Comparison of ENCODE assay signal across 8 mouse cellular contexts in genomic region chr9:121347981-121348380, GRCm38 (mm10). TPM values are rescaled to one million over a fixed set of nuclear protein-coding genes. Genes with fewer than 3 reads are reported as not detected.
DNase-seq lines count a peak whose midpoint lies in the region; ATAC-seq and TF ChIP-seq lines count a peak whose summit lies in the region.

No protein-coding gene starts in this region.

- peaks cover 49% of the 10 kb centered on the region for H3K4me1 ChIP-seq in cerebellum, adult 2 months (ENCODE audit: control insufficient read depth, insufficient read depth, low read length)
- H3K4me1 ChIP-seq in hindbrain, embryonic 15.5 days (replicated peaks), result peaks cover 55% of the 10 kb centered on the region
- peaks cover 58% of the 10 kb centered on the region for H3K4me1 ChIP-seq in lung, embryonic 15.5 days
- peaks cover 16% of the 10 kb centered on the region for H3K4me1 ChIP-seq in stomach, postnatal 0 days (replicated peaks; ENCODE audit: control insufficient read depth, insufficient read depth)

- TF ChIP-seq EP300 in stomach, postnatal 0 days (optimal IDR thresholded peaks at IDR 0.05), result no peak

- no peaks in the 10 kb centered on the region for H3K36me3 ChIP-seq in hindbrain, embryonic 15.5 days
- no peaks in the 10 kb centered on the region for H3K36me3 ChIP-seq in lung, embryonic 15.5 days
- no peaks in the 10 kb centered on the region for H3K36me3 ChIP-seq in stomach, postnatal 0 days (ENCODE audit: control insufficient read depth, insufficient read depth, low read length)

- no peak overlapping the region for H3K9ac ChIP-seq in hindbrain, embryonic 15.5 days
- H3K9ac ChIP-seq in lung, embryonic 15.5 days, result peak overlapping the region; percentile 36
- peak overlapping the region; percentile 51 for H3K9ac ChIP-seq in stomach, postnatal 0 days (ENCODE audit: low read length)

- no peaks in the 10 kb centered on the region for H3K9me3 ChIP-seq in hindbrain, embryonic 15.5 days
- no peaks in the 10 kb centered on the region for H3K9me3 ChIP-seq in lung, embryonic 15.5 days
- H3K9me3 ChIP-seq in stomach, postnatal 0 days (ENCODE audit: control insufficient read depth, low read length), result no peaks in the 10 kb centered on the region

- peak overlapping the region; percentile 83 for H3K27ac ChIP-seq in cerebellum, adult 2 months (ENCODE audit: insufficient read depth, low read length)
- H3K27ac ChIP-seq in hindbrain, embryonic 15.5 days (replicated peaks), result peak overlapping the region; percentile 80
- peak overlapping the region; percentile 94 for H3K27ac ChIP-seq in lung, embryonic 15.5 days
- H3K27ac ChIP-seq in stomach, postnatal 0 days (replicated peaks), result peak overlapping the region; percentile 89

- no peaks in the 10 kb centered on the region for H3K27me3 ChIP-seq in cerebellum, adult 2 months (ENCODE audit: control insufficient read depth, insufficient read depth, low read length)
- no peaks in the 10 kb centered on the region for H3K27me3 ChIP-seq in hindbrain, embryonic 15.5 days
- no peaks in the 10 kb centered on the region for H3K27me3 ChIP-seq in lung, embryonic 15.5 days
- H3K27me3 ChIP-seq in stomach, postnatal 0 days (ENCODE audit: control insufficient read depth, insufficient read depth, low read length), result no peaks in the 10 kb centered on the region

- TF ChIP-seq CTCF in cerebellum, adult 2 months (IDR thresholded peaks at IDR 0.05; ENCODE audit: borderline replicate concordance, insufficient read depth, low read depth, low read length), result no peak
- peak; percentile 6; the same call in 1 of the 2 replicates for TF ChIP-seq CTCF in stomach, postnatal 0 days (IDR thresholded peaks at IDR 0.05; ENCODE audit: low read depth)

- no peak overlapping the region for H3K4me2 ChIP-seq in hindbrain, embryonic 15.5 days
- peak overlapping the region; percentile 42 for H3K4me2 ChIP-seq in lung, embryonic 15.5 days
- peak overlapping the region; percentile 23; the same call in 1 of the 2 replicates for H3K4me2 ChIP-seq in stomach, postnatal 0 days (replicated peaks; ENCODE audit: low read depth)

- no peak overlapping the region for H3K4me3 ChIP-seq in cerebellum, adult 2 months (replicated peaks; ENCODE audit: insufficient read depth, low read depth, low read length)
- no peak overlapping the region for H3K4me3 ChIP-seq in hindbrain, embryonic 15.5 days
- no peak overlapping the region for H3K4me3 ChIP-seq in lung, embryonic 15.5 days
- H3K4me3 ChIP-seq in stomach, postnatal 0 days (ENCODE audit: low read depth, low read length), result no peak overlapping the region

- TF ChIP-seq POLR2A in cerebellum, adult 2 months (IDR thresholded peaks at IDR 0.05; ENCODE audit: borderline replicate concordance, insufficient read depth, low read length), result no peak

- DNase-seq in adrenal gland, adult 2 months, result peak; percentile 56
- DNase-seq in adrenal gland, postnatal 14 days, result no peak
- peak; percentile 68 to 80 for DNase-seq in cerebellum, adult 2 months
- peak; percentile 67 for DNase-seq in gastrocnemius, postnatal 10 days
- no peak for DNase-seq in stomach, postnatal 0 days (ENCODE audit: low spot score)
- DNase-seq in adrenal gland, adult 18-20 months (ENCODE audit: low spot score in 2 of 2), result no peak

- no peak for ATAC-seq in hindbrain, embryonic 15.5 days (ENCODE audit: low FRiP score, low read depth)
- no peak for ATAC-seq in lung, embryonic 15.5 days (ENCODE audit: borderline replicate concordance, extremely low read depth, low FRiP score, low TSS enrichment)
- ATAC-seq in stomach, postnatal 0 days (ENCODE audit: low FRiP score, low TSS enrichment), result no peak

- 30% methylated on average over 10 of the region's 10 CpGs for WGBS in cerebellum, adult 2 months
- 36% methylated on average over 10 of the region's 10 CpGs for WGBS in hindbrain, embryonic 15.5 days
- WGBS in lung, embryonic 15.5 days, result 24% methylated on average over 10 of the region's 10 CpGs
- 19% methylated on average over 10 of the region's 10 CpGs for WGBS in stomach, postnatal 0 days

RNA-seq across cellular contexts. Expression of gene Trak1, which starts 50.7 kb away (rescaled TPM):
- 10 to 100 TPM; 67.8 to 83.7 TPM for total RNA-seq in adrenal gland, adult 2 months (2021)
- polyA plus RNA-seq in adrenal gland, adult 2 months (2012; rRNA removed), result 52.2 and 52.3 TPM in 2 replicates
- total RNA-seq in adrenal gland, postnatal 14 days (2021), result 83.1 and 84.0 TPM in 2 replicates
- 103 TPM in 2 replicates for polyA plus RNA-seq in cerebellum, adult 2 months (2012; rRNA removed)
- total RNA-seq in gastrocnemius, postnatal 10 days (2021), result 100 to 1,000 TPM; 203 to 207 TPM
- 58.3 and 58.4 TPM in 2 replicates for polyA plus RNA-seq in hindbrain, embryonic 15.5 days (2015; fragmentation: Nextera tagmentation; extraction: Ambion mirVana)
- polyA plus RNA-seq in lung, embryonic 15.5 days (2015; fragmentation: Nextera tagmentation; extraction: Ambion mirVana), result 24.1 and 25.3 TPM in 2 replicates
- 24.0 and 27.7 TPM in 2 replicates for polyA plus RNA-seq in stomach, postnatal 0 days (2015; fragmentation: Nextera tagmentation; extraction: Ambion mirVana)
- 10 to 100 TPM; 75.7 to 96.6 TPM for total RNA-seq in adrenal gland, adult 18-20 months (2021)

Comparison
In these comparisons a context has a peak if more than half of its experiments do, and no peak if none do; other contexts are left out.
1. DNase-seq: peak in adrenal gland, adult 2 months (single experiment), cerebellum, adult 2 months (2 of 2) and gastrocnemius, postnatal 10 days (single experiment); none in adrenal gland, postnatal 14 days (single experiment), stomach, postnatal 0 days (single experiment) and adrenal gland, adult 18-20 months (0 of 2).
2. Peak in every context shown above with its lines, with median percentiles within 50 percentile points of each other: H3K27ac ChIP-seq.